Mouse (Mus musculus): ENCODE results near the gene Stab1. TPM values are rescaled to one million over a fixed set of nuclear protein-coding genes. Genes with fewer than 3 reads are reported as not detected.

Stab1 gene
- total and polyA plus RNA-seq, 3 experiments = 0.44 TPM; not detected in 2

DNA sequence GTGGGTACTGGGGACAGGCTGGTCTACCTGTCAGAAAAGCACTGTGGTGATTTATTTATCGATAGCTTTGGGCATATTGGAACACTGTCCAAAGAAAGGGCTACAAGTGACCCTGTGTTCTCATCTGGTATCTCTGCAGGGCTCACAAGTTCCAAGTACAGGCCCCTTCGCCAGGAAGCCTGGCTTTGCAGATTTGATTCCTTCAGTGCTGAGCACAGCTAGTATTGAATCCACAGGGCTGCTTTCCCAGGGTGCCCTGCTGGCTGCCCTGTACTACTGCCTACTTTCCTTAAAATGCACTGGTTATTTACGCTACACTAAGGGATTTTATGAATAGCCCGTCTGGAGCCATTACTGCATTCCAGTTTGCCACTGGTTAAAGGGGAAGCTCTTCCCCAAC, 13.1 kb upstream of the Stab1 start:
- TF ChIP-seq GATA1 (IDR thresholded peaks at IDR 0.05; ENCODE audit: borderline replicate concordance, low read length) (no peak), CTCF (IDR thresholded peaks at IDR 0.05; ENCODE audit: low read depth, low read length) (no peak), GATA2 (IDR thresholded peaks at IDR 0.05; ENCODE audit: borderline replicate concordance, low read depth, low read length) (no peak), TAL1 (conservative IDR thresholded peaks at IDR 0.05; ENCODE audit: low read depth, low read length) (no peak), POLR2AphosphoS5 (IDR thresholded peaks at IDR 0.05; ENCODE audit: insufficient replicate concordance, low read depth, low read length) (no peak)
- DNase-seq (ENCODE audit: low spot score) (no peak), ATAC-seq (ENCODE audit: extremely low read depth, insufficient number of reproducible peaks, low FRiP score, poor library complexity, severe bottlenecking) (no peak)
- H3K9me3 ChIP-seq (replicated peaks) = no peaks in the 10 kb centered on the region
- peaks cover 98% of the 10 kb centered on the region for H3K36me3 ChIP-seq (replicated peaks)
- H3K4me1 ChIP-seq (ENCODE audit: insufficient read depth, low read depth, low read length) = peaks cover 13% of the 10 kb centered on the region
- no peaks in the 10 kb centered on the region for H3K27me3 ChIP-seq (ENCODE audit: insufficient read depth, low read length)
- H3K4me3 ChIP-seq (ENCODE audit: low read depth, low read length) = no peak overlapping the region

GRCm38 (mm10) chr14:31179677-31180365, 11.4 kb upstream of the Stab1 start:
- H3K9me3 ChIP-seq (replicated peaks) = no peaks in the 10 kb centered on the region
- no peak for DNase-seq (ENCODE audit: low spot score)
- ATAC-seq (ENCODE audit: extremely low read depth, insufficient number of reproducible peaks, low FRiP score, poor library complexity, severe bottlenecking) = no peak
- no peak overlapping the region for H3K4me3 ChIP-seq (ENCODE audit: low read depth, low read length)
- TF ChIP-seq GATA2 (IDR thresholded peaks at IDR 0.05; ENCODE audit: borderline replicate concordance, low read depth, low read length) (no peak), CTCF (IDR thresholded peaks at IDR 0.05; ENCODE audit: low read depth, low read length) (no peak), GATA1 (IDR thresholded peaks at IDR 0.05; ENCODE audit: borderline replicate concordance, low read length) (no peak), POLR2AphosphoS5 (IDR thresholded peaks at IDR 0.05; ENCODE audit: insufficient replicate concordance, low read depth, low read length) (no peak), TAL1 (conservative IDR thresholded peaks at IDR 0.05; ENCODE audit: low read depth, low read length) (no peak)
- peaks cover 98% of the 10 kb centered on the region for H3K36me3 ChIP-seq (replicated peaks)
- H3K4me1 ChIP-seq (ENCODE audit: insufficient read depth, low read depth, low read length) = peaks cover 18% of the 10 kb centered on the region
- no peaks in the 10 kb centered on the region for H3K27me3 ChIP-seq (ENCODE audit: insufficient read depth, low read length)

- H3K4me3 ChIP-seq (ENCODE audit: low read depth, low read length) = no peak overlapping the region
- peaks cover 98% of the 10 kb centered on the region for H3K36me3 ChIP-seq (replicated peaks)
- TF ChIP-seq POLR2AphosphoS5 (IDR thresholded peaks at IDR 0.05; ENCODE audit: insufficient replicate concordance, low read depth, low read length) (no peak), CTCF (IDR thresholded peaks at IDR 0.05; ENCODE audit: low read depth, low read length) (no peak), TAL1 (conservative IDR thresholded peaks at IDR 0.05; ENCODE audit: low read depth, low read length) (no peak), GATA1 (IDR thresholded peaks at IDR 0.05; ENCODE audit: borderline replicate concordance, low read length) (no peak), GATA2 (IDR thresholded peaks at IDR 0.05; ENCODE audit: borderline replicate concordance, low read depth, low read length) (no peak)
- no peak for ATAC-seq (ENCODE audit: extremely low read depth, insufficient number of reproducible peaks, low FRiP score, poor library complexity, severe bottlenecking)
- H3K27me3 ChIP-seq (ENCODE audit: insufficient read depth, low read length) = no peaks in the 10 kb centered on the region
- H3K9me3 ChIP-seq (replicated peaks) = no peaks in the 10 kb centered on the region
- H3K4me1 ChIP-seq (ENCODE audit: insufficient read depth, low read depth, low read length) = peaks cover 14% of the 10 kb centered on the region
- no peak for DNase-seq (ENCODE audit: low spot score)
Measured at GRCm38 (mm10) chr14:31177715-31178114, 9.3 kb upstream of the Stab1 start.

DNA sequence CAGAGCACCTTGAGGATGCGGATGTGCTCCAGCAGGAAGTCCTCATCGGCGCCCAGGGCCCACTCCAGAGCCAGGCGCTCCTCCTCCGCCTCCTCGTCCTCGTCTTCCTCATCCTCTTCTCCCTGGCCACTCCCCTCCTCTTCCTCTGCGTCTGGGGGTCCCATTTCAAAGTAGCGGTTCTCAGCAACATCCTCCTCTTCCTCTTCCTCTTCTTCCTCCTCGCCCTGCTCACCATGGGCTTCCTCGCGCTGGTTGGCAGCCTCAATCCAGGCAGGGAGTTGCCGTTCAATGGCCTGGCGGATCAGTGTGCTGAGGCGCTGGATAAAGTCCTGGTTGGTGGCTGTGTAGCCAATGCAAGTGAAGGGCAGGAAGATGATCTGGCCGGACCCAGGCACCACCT, 8.8 kb upstream of the Stab1 start:
- Histone ChIP-seq H3K4me3 (ENCODE audit: low read depth, low read length) (no peak overlapping the region), H3K27me3 (ENCODE audit: insufficient read depth, low read length) (no peaks in the 10 kb centered on the region), H3K9me3 (replicated peaks) (no peaks in the 10 kb centered on the region), H3K4me1 (ENCODE audit: insufficient read depth, low read depth, low read length) (peaks cover 16% of the 10 kb centered on the region), H3K36me3 (replicated peaks) (peaks cover 98% of the 10 kb centered on the region)
- no peak for ATAC-seq (ENCODE audit: extremely low read depth, insufficient number of reproducible peaks, low FRiP score, poor library complexity, severe bottlenecking)
- no peak for DNase-seq (ENCODE audit: low spot score)
- TF ChIP-seq POLR2AphosphoS5 (IDR thresholded peaks at IDR 0.05; ENCODE audit: insufficient replicate concordance, low read depth, low read length) (no peak), CTCF (IDR thresholded peaks at IDR 0.05; ENCODE audit: low read depth, low read length) (no peak), TAL1 (conservative IDR thresholded peaks at IDR 0.05; ENCODE audit: low read depth, low read length) (no peak)

- Histone ChIP-seq H3K4me1 (ENCODE audit: insufficient read depth, low read depth, low read length) (peaks cover 51% of the 10 kb centered on the region), H3K27me3 (ENCODE audit: insufficient read depth, low read length) (peaks cover 1% of the 10 kb centered on the region; the same call in 1 of the 2 replicates), H3K9me3 (replicated peaks) (no peaks in the 10 kb centered on the region), H3K4me3 (ENCODE audit: low read depth, low read length) (no peak overlapping the region), H3K36me3 (replicated peaks) (peaks cover 84% of the 10 kb centered on the region)
- no peak for ATAC-seq (ENCODE audit: extremely low read depth, insufficient number of reproducible peaks, low FRiP score, poor library complexity, severe bottlenecking)
- no peak for DNase-seq (ENCODE audit: low spot score)
- TF ChIP-seq GATA2 (IDR thresholded peaks at IDR 0.05; ENCODE audit: borderline replicate concordance, low read depth, low read length) (no peak), GATA1 (IDR thresholded peaks at IDR 0.05; ENCODE audit: borderline replicate concordance, low read length) (no peak), TAL1 (conservative IDR thresholded peaks at IDR 0.05; ENCODE audit: low read depth, low read length) (no peak)
Measured at GRCm38 (mm10) chr14:31173537-31173936, 5.1 kb upstream of the Stab1 start.

GRCm38 (mm10) chr14:31172781-31173455, 4.5 kb upstream of the Stab1 start:
- no peak for TF ChIP-seq POLR2AphosphoS5 (IDR thresholded peaks at IDR 0.05; ENCODE audit: insufficient replicate concordance, low read depth, low read length)
- TF ChIP-seq GATA2 (IDR thresholded peaks at IDR 0.05; ENCODE audit: borderline replicate concordance, low read depth, low read length) = no peak
- no peak for TF ChIP-seq CTCF (IDR thresholded peaks at IDR 0.05; ENCODE audit: low read depth, low read length)
- TF ChIP-seq GATA1 (IDR thresholded peaks at IDR 0.05; ENCODE audit: borderline replicate concordance, low read length) = no peak
- no peak for TF ChIP-seq TAL1 (conservative IDR thresholded peaks at IDR 0.05; ENCODE audit: low read depth, low read length)
- H3K4me3 ChIP-seq (ENCODE audit: low read depth, low read length) = no peak overlapping the region
- no peaks in the 10 kb centered on the region for H3K9me3 ChIP-seq (replicated peaks)
- peaks cover 7% of the 10 kb centered on the region; the same call in 1 of the 2 replicates for H3K27me3 ChIP-seq (ENCODE audit: insufficient read depth, low read length)
- ATAC-seq (ENCODE audit: extremely low read depth, insufficient number of reproducible peaks, low FRiP score, poor library complexity, severe bottlenecking) (no peak), DNase-seq (ENCODE audit: low spot score) (no peak)
- H3K36me3 ChIP-seq (replicated peaks) = peaks cover 80% of the 10 kb centered on the region
- H3K4me1 ChIP-seq (ENCODE audit: insufficient read depth, low read depth, low read length) = peaks cover 55% of the 10 kb centered on the region

Measured in G1E (cell line).